Mouse (Mus musculus) lung, embryonic 15.5 days (tissue): Measurements from ENCODE around the gene Zic5. TPM values are rescaled to one million over a fixed set of nuclear protein-coding genes. Genes with fewer than 3 reads are reported as not detected.
"Not testable (repeated sequence)": the region's sequence is repeated elsewhere in the genome, so short reads cannot be mapped to it uniquely, and the experiment has no call there.

Source experiments
- ATAC-seq: fragments of 200-750 bp; cut with Nextera tagmentation; 2 replicates; pipeline ENCODE4 v1.8.0; 2017; ENCODE audit warnings: moderate number of reproducible peaks, borderline replicate concordance; ENCODE audit not compliant: low FRiP score, low TSS enrichment; ENCODE audit errors: extremely low read depth
- H3K27ac ChIP-seq: fragments of 300-500 bp; sonication (generic); 2 replicates; pipeline ENCODE4 v1.5.1; 2015; ENCODE audit warnings: moderate library complexity, mild to moderate bottlenecking, inconsistent platforms
- H3K27me3 ChIP-seq: fragments of 300-500 bp; sonication (generic); 2 replicates; pipeline ENCODE4 v1.6.1; 2015; ENCODE audit warnings: inconsistent platforms
- H3K36me3 ChIP-seq: fragments of 300-500 bp; sonication (generic); 2 replicates; pipeline ENCODE4 v1.6.1; 2015; ENCODE audit warnings: inconsistent platforms
- H3K4me1 ChIP-seq: fragments of 300-500 bp; sonication (generic); 2 replicates; pipeline ENCODE4 v1.6.1; 2015; ENCODE audit warnings: inconsistent platforms
- H3K4me2 ChIP-seq: fragments of 300-500 bp; sonication (generic); 2 replicates; pipeline ENCODE4 v1.6.1; 2015; ENCODE audit warnings: inconsistent platforms, mild to moderate bottlenecking, moderate library complexity
- H3K4me3 ChIP-seq: fragments of 300-500 bp; sonication (generic); 2 replicates; pipeline ENCODE4 v1.5.1; 2015; ENCODE audit warnings: mild to moderate bottlenecking, inconsistent platforms
- H3K9ac ChIP-seq: fragments of 300-500 bp; sonication (generic); 2 replicates; pipeline ENCODE4 v1.6.1; 2015; ENCODE audit warnings: inconsistent platforms
- H3K9me3 ChIP-seq: fragments of 300-500 bp; sonication (generic); 2 replicates; pipeline ENCODE4 v1.6.1; 2016; ENCODE audit warnings: inconsistent platforms
- WGBS: fragments of 180-500 bp; shearing (Covaris S2); methylation state at CpG from one replicate; pipeline ENCODE4 v1.1.7; 2015; 5-methylcytosine and 5-hydroxymethylcytosine counted together
- polyA plus RNA-seq: library from polyadenylated mRNA; unstranded; fragments of >200 nt; fragmentation: Nextera tagmentation; extraction: Ambion mirVana; gene quantifications from 2 replicates; pipeline ENCODE4 v1.2.1, GENCODE M21; 2015

Gene Zic5
- polyA plus RNA-seq, 1 experiment from 2014 or later, result not detected

DNA sequence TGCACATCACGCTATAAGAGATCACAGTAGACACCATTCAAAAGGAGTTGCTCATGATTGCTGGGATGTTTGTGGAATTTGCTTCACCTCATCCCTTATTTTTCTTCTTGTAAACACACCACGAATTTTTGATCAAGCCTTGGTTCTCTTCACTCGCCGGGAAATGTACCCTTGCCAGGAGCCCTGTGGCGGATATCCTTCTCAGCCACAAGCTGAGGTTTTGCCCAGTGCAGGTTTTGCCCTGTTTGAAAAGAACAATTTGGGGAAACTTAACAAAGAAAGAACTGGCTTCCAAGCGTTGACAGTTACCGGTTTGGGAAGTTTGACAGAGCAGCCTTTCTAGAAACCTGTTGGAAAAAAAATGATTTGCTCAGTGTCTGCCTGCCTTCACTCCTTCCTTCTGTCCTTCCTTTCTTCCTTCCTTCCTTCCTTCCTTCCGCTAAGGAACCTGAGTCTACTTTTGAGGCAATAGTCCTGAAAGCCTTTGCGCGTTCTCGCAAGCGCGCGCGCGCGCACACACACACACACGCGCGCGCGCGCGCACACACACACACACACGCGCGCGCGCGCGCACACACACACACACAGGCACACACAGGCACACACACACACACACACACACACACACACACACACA lies 6.1 kb upstream of the Zic5 start:
- 12% methylated on average over 25 of the region's 31 CpGs for WGBS
- Histone ChIP-seq H3K4me2 (no peak overlapping the region), H3K27ac (no peak overlapping the region), H3K4me1 (peaks cover 25% of the 10 kb centered on the region), H3K9ac (no peak overlapping the region), H3K27me3 (peaks cover 99% of the 10 kb centered on the region), H3K4me3 (no peak overlapping the region), H3K9me3 (no peaks in the 10 kb centered on the region), H3K36me3 (no peaks in the 10 kb centered on the region)
- no peak for ATAC-seq

DNA sequence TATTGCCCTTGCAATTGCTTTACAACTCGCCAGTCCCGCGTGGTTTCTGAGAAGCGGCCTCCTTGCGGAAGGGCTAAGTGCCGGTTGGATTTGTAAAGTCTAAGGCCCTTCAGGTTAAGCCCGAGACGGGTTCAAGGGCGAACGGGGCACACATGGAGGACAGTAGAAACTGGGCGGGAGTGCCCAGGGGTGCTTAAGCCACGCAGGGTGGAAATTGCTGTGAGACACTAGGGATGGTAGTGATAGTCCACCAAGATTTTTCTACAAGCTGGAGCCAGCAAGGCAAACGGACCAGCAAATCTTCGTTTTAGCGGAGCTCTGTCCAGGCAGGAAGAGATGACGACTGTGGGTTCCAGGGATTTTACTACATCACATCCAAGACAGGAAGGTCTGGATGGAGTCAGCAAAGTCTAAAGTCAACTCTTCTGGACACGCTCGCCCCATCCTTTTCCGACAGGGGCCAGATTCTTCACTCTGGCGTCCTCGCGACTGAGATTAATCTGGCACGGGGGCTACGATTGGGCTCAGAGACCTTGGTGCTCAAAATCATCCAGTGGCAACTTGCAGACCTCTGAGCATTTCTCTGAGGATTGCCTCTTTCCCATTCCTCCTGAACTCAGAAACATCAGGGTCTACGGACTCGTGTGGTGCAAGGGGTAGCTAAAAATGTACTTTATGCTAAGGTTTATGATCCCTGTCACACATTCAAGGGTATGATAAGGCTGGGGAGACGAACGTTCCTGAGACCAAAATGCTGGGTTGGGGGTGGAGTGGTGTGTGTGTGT lies 3.7 kb upstream of the Zic5 start:
- no peak overlapping the region for H3K27ac ChIP-seq
- peaks cover 99% of the 10 kb centered on the region for H3K27me3 ChIP-seq
- H3K4me1 ChIP-seq, result peaks cover 18% of the 10 kb centered on the region
- no peak overlapping the region for H3K4me3 ChIP-seq
- no peak overlapping the region for H3K4me2 ChIP-seq
- no peaks in the 10 kb centered on the region for H3K9me3 ChIP-seq
- no peak overlapping the region for H3K9ac ChIP-seq
- H3K36me3 ChIP-seq, result no peaks in the 10 kb centered on the region
- no peak for ATAC-seq
- 4% methylated on average over 28 of the region's 28 CpGs for WGBS

- H3K36me3 ChIP-seq, result no peaks in the 10 kb centered on the region
- WGBS, result 8% methylated on average over 23 of the region's 23 CpGs
- no peaks in the 10 kb centered on the region for H3K9me3 ChIP-seq
- H3K4me1 ChIP-seq, result peaks cover 23% of the 10 kb centered on the region
- no peak overlapping the region for H3K4me3 ChIP-seq
- no peak overlapping the region for H3K27ac ChIP-seq
- ATAC-seq, result no peak
- H3K9ac ChIP-seq, result no peak overlapping the region
- no peak overlapping the region for H3K4me2 ChIP-seq
- H3K27me3 ChIP-seq, result peaks cover 99% of the 10 kb centered on the region
These were observed 2.7 kb upstream of the Zic5 start for GRCm38 (mm10) chr14:122467926-122468841.

GRCm38 (mm10) chr14:122466756-122467362 lies 1.4 kb upstream of the Zic5 start:
- peaks cover 23% of the 10 kb centered on the region for H3K4me1 ChIP-seq

GRCm38 (mm10) chr14:122465931-122466490 lies 534 bp upstream of the Zic5 start:
- Histone ChIP-seq H3K27ac (no peak overlapping the region), H3K9ac (no peak overlapping the region), H3K4me2 (no peak overlapping the region), H3K9me3 (no peaks in the 10 kb centered on the region), H3K36me3 (no peaks in the 10 kb centered on the region), H3K4me1 (peaks cover 23% of the 10 kb centered on the region), H3K4me3 (no peak overlapping the region), H3K27me3 (peaks cover 98% of the 10 kb centered on the region)
- no peak for ATAC-seq
- 23% methylated on average over 13 of the region's 13 CpGs for WGBS

More at GRCm38 (mm10) chr14:122466756-122467362, 1.4 kb upstream of the Zic5 start:
- Histone ChIP-seq H3K4me2 (no peak overlapping the region), H3K27ac (no peak overlapping the region), H3K36me3 (no peaks in the 10 kb centered on the region), H3K27me3 (peaks cover 100% of the 10 kb centered on the region), H3K9me3 (no peaks in the 10 kb centered on the region), H3K9ac (no peak overlapping the region), H3K4me3 (no peak overlapping the region)
- WGBS, result 54% methylated on average over 7 of the region's 7 CpGs
- ATAC-seq, result no peak

GRCm38 (mm10) chr14:122464351-122464762 lies 1.1 kb downstream of the Zic5 start:
- 0 out of 2 replicates have a peak, but pooled peaks have one; percentile 16 for ATAC-seq
- WGBS, result under 1% methylated on average over 62 of the region's 62 CpGs
- H3K9ac ChIP-seq, result no peak overlapping the region

GRCm38 (mm10) chr14:122463734-122464341 lies 1.6 kb downstream of the Zic5 start:
- WGBS, result under 1% methylated on average over 53 of the region's 58 CpGs

More at GRCm38 (mm10) chr14:122464351-122464762, 1.1 kb downstream of the Zic5 start:
- H3K36me3 ChIP-seq, result no peaks in the 10 kb centered on the region
- H3K27ac ChIP-seq, result no peak overlapping the region
- H3K4me2 ChIP-seq, result peak overlapping the region; percentile 92
- H3K4me1 ChIP-seq, result peaks cover 23% of the 10 kb centered on the region
- H3K27me3 ChIP-seq, result peaks cover 96% of the 10 kb centered on the region
- H3K9me3 ChIP-seq, result no peaks in the 10 kb centered on the region
- peak overlapping the region; percentile 49 for H3K4me3 ChIP-seq

GRCm38 (mm10) chr14:122463080-122463691 lies 2.3 kb downstream of the Zic5 start:
- Histone ChIP-seq H3K4me3 (peak overlapping the region; percentile 49), H3K4me2 (peak overlapping the region; percentile 92), H3K27ac (no peak overlapping the region), H3K4me1 (peaks cover 23% of the 10 kb centered on the region), H3K9ac (no peak overlapping the region), H3K9me3 (no peaks in the 10 kb centered on the region), H3K27me3 (peaks cover 93% of the 10 kb centered on the region), H3K36me3 (no peaks in the 10 kb centered on the region)
- 2% methylated on average over 40 of the region's 40 CpGs for WGBS
- ATAC-seq, result no peak

More at GRCm38 (mm10) chr14:122463734-122464341, 1.6 kb downstream of the Zic5 start:
- Histone ChIP-seq H3K4me1 (peaks cover 23% of the 10 kb centered on the region), H3K4me3 (peak overlapping the region; percentile 49), H3K27me3 (peaks cover 96% of the 10 kb centered on the region), H3K4me2 (peak overlapping the region; percentile 92)
- H3K9me3 ChIP-seq, H3K27ac ChIP-seq, H3K9ac ChIP-seq, H3K36me3 ChIP-seq: not testable (repeated sequence)
- peak; percentile 53; the same call in 1 of the 2 replicates for ATAC-seq

DNA sequence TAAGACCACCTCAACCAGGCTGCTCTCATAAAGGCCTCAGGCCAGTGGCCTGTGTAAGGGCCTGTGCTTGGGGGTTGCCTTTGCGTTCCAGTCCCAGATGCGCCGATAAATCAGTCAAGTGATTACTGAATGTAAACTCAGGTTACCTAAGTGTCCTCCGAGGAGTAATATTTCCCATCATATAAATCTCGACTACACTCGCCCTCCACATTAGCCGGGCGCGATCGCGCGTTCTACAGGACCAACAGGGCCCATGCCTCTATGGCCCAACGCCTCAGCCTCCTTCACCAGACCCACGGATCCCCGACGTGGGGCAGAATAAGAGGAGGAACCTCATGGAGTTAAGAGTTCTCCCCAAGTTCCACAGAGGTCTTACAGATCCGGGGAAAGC lies 2.8 kb downstream of the Zic5 start:
- H3K36me3 ChIP-seq, result no peaks in the 10 kb centered on the region
- no peak overlapping the region for H3K9ac ChIP-seq
- WGBS, result 15% methylated on average over 17 of the region's 17 CpGs
- H3K4me1 ChIP-seq, result peaks cover 23% of the 10 kb centered on the region
- H3K27me3 ChIP-seq, result peaks cover 88% of the 10 kb centered on the region
- no peak overlapping the region for H3K4me3 ChIP-seq
- no peak overlapping the region for H3K27ac ChIP-seq
- ATAC-seq, result no peak
- no peak overlapping the region for H3K4me2 ChIP-seq
- no peaks in the 10 kb centered on the region for H3K9me3 ChIP-seq

DNA sequence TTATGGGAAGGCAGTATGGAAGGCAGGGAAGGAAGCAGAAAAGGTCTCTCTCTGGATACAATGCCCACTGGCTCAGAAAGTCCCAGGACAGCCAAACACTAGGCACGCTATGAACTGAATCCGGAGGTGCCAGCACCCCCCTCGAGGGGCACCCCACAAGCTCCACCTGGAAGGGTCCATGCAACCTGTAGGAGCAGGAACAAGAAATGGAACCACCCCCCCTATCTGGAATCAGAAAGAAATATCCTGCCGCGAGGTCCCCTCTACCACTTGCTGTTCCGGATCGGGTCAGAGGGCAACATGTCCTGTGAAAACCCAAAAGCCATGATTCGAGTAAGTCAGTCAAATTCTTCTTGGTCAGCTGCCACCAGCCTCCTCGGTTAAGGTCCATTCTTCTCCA lies 3.5 kb downstream of the Zic5 start:
- Histone ChIP-seq H3K9me3 (no peaks in the 10 kb centered on the region), H3K36me3 (no peaks in the 10 kb centered on the region), H3K27ac (no peak overlapping the region), H3K4me1 (peaks cover 23% of the 10 kb centered on the region), H3K4me2 (no peak overlapping the region), H3K4me3 (no peak overlapping the region), H3K27me3 (peaks cover 81% of the 10 kb centered on the region), H3K9ac (no peak overlapping the region)
- no peak for ATAC-seq
- WGBS, result 22% methylated on average over 9 of the region's 9 CpGs
